7 mouse cellular contexts compared by ENCODE assay signal in the genomic region with DNA sequence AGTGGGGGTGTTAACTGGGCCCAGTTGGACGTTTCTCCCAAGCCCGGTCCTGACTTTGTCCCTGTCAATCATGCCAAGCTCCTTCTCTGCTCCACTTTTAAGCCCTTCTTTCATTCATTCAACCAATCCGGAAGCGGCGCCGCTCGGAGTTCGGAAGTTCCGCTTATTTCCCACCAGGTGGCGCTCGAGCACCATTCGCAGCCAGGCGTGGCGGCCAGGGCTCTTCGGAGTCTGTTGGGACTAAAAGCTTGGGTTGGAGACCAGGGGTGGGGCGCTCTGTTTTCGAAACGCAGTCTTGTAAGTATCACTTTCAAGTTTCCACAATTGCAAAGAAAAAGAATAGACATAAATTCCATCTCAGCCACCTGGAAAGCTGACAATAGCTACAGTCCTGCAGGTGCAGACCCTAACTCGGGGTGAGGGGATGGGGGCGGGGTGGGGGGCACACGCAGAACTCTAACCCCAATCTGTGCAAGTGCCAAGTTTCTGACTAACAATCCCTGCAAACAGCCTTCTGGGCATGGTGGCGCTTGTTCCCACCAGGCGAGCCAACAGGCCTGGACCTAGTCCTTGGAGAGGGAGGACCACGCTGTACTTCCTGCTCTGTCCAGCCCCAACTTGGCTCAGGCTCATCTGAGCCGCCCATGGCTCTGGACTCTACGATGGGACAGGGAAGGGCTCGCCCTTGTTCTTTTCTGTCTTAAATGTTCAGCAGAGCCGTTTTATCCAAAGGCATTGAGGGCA. TPM values are rescaled to one million over a fixed set of nuclear protein-coding genes. Genes with fewer than 3 reads are reported as not detected.
A peak's percentile ranks its signal among the peaks of the same experiment; 100 is the strongest.
DNase-seq lines count a peak whose midpoint lies in the region; ATAC-seq and TF ChIP-seq lines count a peak whose summit lies in the region.

No protein-coding gene starts in this region.

- peak overlapping the region; percentile 57 for H3K27ac ChIP-seq in intestine, postnatal 0 days (ENCODE audit: low read depth, low read length)
- H3K27ac ChIP-seq in limb, embryonic 11.5 days (replicated peaks; ENCODE audit: low read depth, low read length): no peak overlapping the region
- H3K27ac ChIP-seq in midbrain, embryonic 13.5 days: no peak overlapping the region

- 17% methylated on average over 28 of the region's 28 CpGs for WGBS in intestine, postnatal 0 days
- 25% methylated on average over 28 of the region's 28 CpGs for WGBS in limb, embryonic 11.5 days
- 25% methylated on average over 28 of the region's 28 CpGs for WGBS in midbrain, embryonic 13.5 days

- H3K27me3 ChIP-seq in intestine, postnatal 0 days (replicated peaks; ENCODE audit: control insufficient read depth, insufficient read depth, low read length): no peaks in the 10 kb centered on the region
- 0 out of 2 replicates have a peak, but pooled peaks cover 2% of the 10 kb centered on the region for H3K27me3 ChIP-seq in limb, embryonic 11.5 days (ENCODE audit: control insufficient read depth, insufficient read depth, low read length)
- H3K27me3 ChIP-seq in midbrain, embryonic 13.5 days: no peaks in the 10 kb centered on the region; the same call in 1 of the 2 replicates

- no peaks in the 10 kb centered on the region for H3K9me3 ChIP-seq in intestine, postnatal 0 days (ENCODE audit: control insufficient read depth)
- H3K9me3 ChIP-seq in limb, embryonic 11.5 days (ENCODE audit: control insufficient read depth, low read length): no peaks in the 10 kb centered on the region
- H3K9me3 ChIP-seq in midbrain, embryonic 13.5 days: no peaks in the 10 kb centered on the region

- H3K4me2 ChIP-seq in intestine, postnatal 0 days (replicated peaks; ENCODE audit: low read depth): peak overlapping the region; percentile 64
- no peak overlapping the region for H3K4me2 ChIP-seq in limb, embryonic 11.5 days (ENCODE audit: low read depth, severe bottlenecking)
- peak overlapping the region; percentile 38 for H3K4me2 ChIP-seq in midbrain, embryonic 13.5 days (replicated peaks)

- peak overlapping the region; percentile 25; the same call in 1 of the 2 replicates for H3K4me3 ChIP-seq in intestine, postnatal 0 days (ENCODE audit: low read depth, low read length)
- H3K4me3 ChIP-seq in limb, embryonic 11.5 days (ENCODE audit: low read depth, low read length): no peak overlapping the region
- no peak overlapping the region for H3K4me3 ChIP-seq in midbrain, embryonic 13.5 days (replicated peaks)

- H3K9ac ChIP-seq in intestine, postnatal 0 days (ENCODE audit: low read depth, low read length): no peak overlapping the region
- H3K9ac ChIP-seq in limb, embryonic 11.5 days (ENCODE audit: low read length): no peak overlapping the region
- no peak overlapping the region; the same call in 1 of the 2 replicates for H3K9ac ChIP-seq in midbrain, embryonic 13.5 days (replicated peaks)

- peak; percentile 99 for TF ChIP-seq CTCF in intestine, postnatal 0 days (IDR thresholded peaks at IDR 0.05; ENCODE audit: low read depth)

- H3K4me1 ChIP-seq in intestine, postnatal 0 days (replicated peaks; ENCODE audit: control insufficient read depth, insufficient read depth, low read length): peaks cover 4% of the 10 kb centered on the region
- no peaks in the 10 kb centered on the region for H3K4me1 ChIP-seq in limb, embryonic 11.5 days (ENCODE audit: control insufficient read depth, insufficient read depth, low read length)
- H3K4me1 ChIP-seq in midbrain, embryonic 13.5 days (replicated peaks): no peaks in the 10 kb centered on the region

- DNase-seq in adrenal gland, adult 8-10 months: peak; percentile 71
- DNase-seq in embryo, embryonic 9.5 days (ENCODE audit: extremely low spot score): peak; percentile 85
- DNase-seq in limb, embryonic 11.5 days (ENCODE audit: low spot score): peak; percentile 92
- peak; percentile 85 for DNase-seq in skeletal muscle tissue, adult 2 months (ENCODE audit: low read depth, low spot score)

- H3K36me3 ChIP-seq in intestine, postnatal 0 days (ENCODE audit: control insufficient read depth, insufficient read depth): no peaks in the 10 kb centered on the region
- H3K36me3 ChIP-seq in limb, embryonic 11.5 days (ENCODE audit: control insufficient read depth, insufficient read depth, low read length): no peaks in the 10 kb centered on the region
- no peaks in the 10 kb centered on the region for H3K36me3 ChIP-seq in midbrain, embryonic 13.5 days

- peak; percentile 94 for ATAC-seq in granulocyte monocyte progenitor cell, adult 5-6 weeks (replicated peaks; ENCODE audit: poor library complexity, severe bottlenecking)
- peak; percentile 66 for ATAC-seq in intestine, postnatal 0 days
- peak; percentile 68; the same call in 1 of the 2 replicates for ATAC-seq in limb, embryonic 11.5 days (ENCODE audit: insufficient number of reproducible peaks, low FRiP score, low TSS enrichment, low read depth)
- ATAC-seq in midbrain, embryonic 13.5 days: peak; percentile 81

RNA-seq across cellular contexts. Expression of gene Gnb1, which starts 9.6 kb away (rescaled TPM):
- total RNA-seq in adrenal gland, adult 8-10 months (2022): 100 to 1,000 TPM; 344 to 487 (median 448) TPM
- 220 and 223 TPM in 2 replicates for total RNA-seq in granulocyte monocyte progenitor cell, adult 5-6 weeks (2014; fragmentation: Nextera tagmentation)
- 135 and 137 TPM in 2 replicates for total RNA-seq in granulocyte monocyte progenitor cell, adult 5-6 weeks (2017)
- 336 and 354 TPM in 2 replicates for polyA plus RNA-seq in intestine, postnatal 0 days (2015; fragmentation: Nextera tagmentation; extraction: Ambion mirVana)
- 625 and 626 TPM in 2 replicates for polyA plus RNA-seq in limb, embryonic 11.5 days (2014; fragmentation: Nextera tagmentation; extraction: Ambion mirVana)
- 1,008 and 1,072 TPM in 2 replicates for polyA plus RNA-seq in midbrain, embryonic 13.5 days (2015; fragmentation: Nextera tagmentation; extraction: Ambion mirVana)

RNA-seq across cellular contexts. Expression of gene Tmem52, which starts 12.6 kb away (rescaled TPM):
- 10 to 100 TPM in 3 of 4 experiments, 1 to 10 TPM in 1; 5.8 to 48.6 (median 27.3) TPM for total RNA-seq in adrenal gland, adult 8-10 months (2022)
- total RNA-seq in granulocyte monocyte progenitor cell, adult 5-6 weeks (2014; fragmentation: Nextera tagmentation): not detected in 2 replicates
- not detected in 2 replicates for total RNA-seq in granulocyte monocyte progenitor cell, adult 5-6 weeks (2017)
- 15.9 and 16.2 TPM in 2 replicates for polyA plus RNA-seq in intestine, postnatal 0 days (2015; fragmentation: Nextera tagmentation; extraction: Ambion mirVana)
- polyA plus RNA-seq in limb, embryonic 11.5 days (2014; fragmentation: Nextera tagmentation; extraction: Ambion mirVana): not detected in 2 replicates
- polyA plus RNA-seq in midbrain, embryonic 13.5 days (2015; fragmentation: Nextera tagmentation; extraction: Ambion mirVana): not detected in 2 replicates

Comparison
In these comparisons a context has a peak if more than half of its experiments do, and no peak if none do; other contexts are left out.
1. RNA of gene Tmem52, which starts 12.6 kb away (polyA plus RNA-seq): 15.9 to 16.2 TPM in intestine, postnatal 0 days; not detected in midbrain, embryonic 13.5 days and not detected in limb, embryonic 11.5 days; every median in the first group is over 10 times any median in the second.
2. Peak in every context shown above with its lines, with median percentiles within 50 percentile points of each other: DNase-seq and ATAC-seq.